Mouse (Mus musculus) left cerebral cortex, postnatal 36 days (tissue): ENCODE data around the gene Gart. TPM values are rescaled to one million over a fixed set of nuclear protein-coding genes. Genes with fewer than 3 reads are reported as not detected.

Source experiments
- DNase-seq, 2 experiments: peaks; one replicate each; pipeline ENCODE4 v3.0.0; 2021 to 2022; ENCODE audit warnings: low spot score in 2 of 2, mixed read lengths in 1 of 2
- intact Hi-C: fragments of 180-260 bp; cut with DNase I; formaldehyde crosslinking; loops from one replicate; pipeline ENCODE4 v1.15.1; 2025
- total RNA-seq, 2 experiments: library from RNA; stranded (reverse); gene quantifications; 2 replicates each; pipeline ENCODE4 v1.2.3; 2021

Gart gene
- total RNA-seq, 2 experiments from 2014 or later = 50.0 to 50.8 TPM

- intact Hi-C loops = no loop called here
- no peak for DNase-seq
Measured at GRCm38 (mm10) chr16:91585617-91586016, 61.1 kb downstream of the Gart start.

- DNase-seq = no peak
- intact Hi-C loops = loop anchor here (5.0 kb wide), 1 partner anchor 70 kb away; no protein-coding TSS in a partner anchor
Measured at GRCm38 (mm10) chr16:91582307-91582706, 64.4 kb downstream of the Gart start.

- intact Hi-C loops = no loop called here
- DNase-seq = no peak
Measured at GRCm38 (mm10) chr16:91578980-91579720, 67.6 kb downstream of the Gart start.

- DNase-seq = no peak
- intact Hi-C loops = no loop called here
Measured at GRCm38 (mm10) chr16:91575151-91575550, 71.6 kb downstream of the Gart start.

Other genes with a start within 250 kb of the Gart start
- 10 to 100 TPM in 1 of 2 experiments, 1 to 10 TPM in 1; 9.4 to 10.2 TPM for gene Il10rb, start 240.8 kb downstream of the Gart start, total RNA-seq
- gene Ifnar1, start 161.7 kb downstream of the Gart start, total RNA-seq = 10 to 100 TPM; 54.3 to 54.5 TPM
- 10 to 100 TPM; 33.6 to 39.8 TPM for gene Ifngr2, start 99.9 kb downstream of the Gart start, total RNA-seq
- gene Tmem50b, start 49.2 kb downstream of the Gart start, total RNA-seq = 10 to 100 TPM; 90.7 to 92.5 TPM
- 10 to 100 TPM in 1 of 2 experiments, 1 to 10 TPM in 1; 5.8 to 10.4 TPM for gene Dnajc28, start 27.9 kb downstream of the Gart start, total RNA-seq
- gene Son, start 554 bp upstream of the Gart start, total RNA-seq = 100 to 1,000 TPM; 177 to 236 TPM
- gene Donson, start 41.8 kb upstream of the Gart start, total RNA-seq = 10 to 100 TPM; 23.3 to 26.3 TPM
- gene Cryzl1, start 82.0 kb upstream of the Gart start, total RNA-seq = 100 to 1,000 TPM in 1 of 2 experiments, 10 to 100 TPM in 1; 95.0 to 105 TPM
- 100 to 1,000 TPM; 126 to 146 TPM for gene Itsn1, start 82.3 kb upstream of the Gart start, total RNA-seq